Mouse (Mus musculus): ENCODE results near the gene Nrm.

The Nrm gene

GRCm38 (mm10) chr17:35866911-35867890 is 6.1 kb downstream of the Nrm start:
- DNase-seq (ENCODE audit: low read depth, low spot score) = no peak

DNA sequence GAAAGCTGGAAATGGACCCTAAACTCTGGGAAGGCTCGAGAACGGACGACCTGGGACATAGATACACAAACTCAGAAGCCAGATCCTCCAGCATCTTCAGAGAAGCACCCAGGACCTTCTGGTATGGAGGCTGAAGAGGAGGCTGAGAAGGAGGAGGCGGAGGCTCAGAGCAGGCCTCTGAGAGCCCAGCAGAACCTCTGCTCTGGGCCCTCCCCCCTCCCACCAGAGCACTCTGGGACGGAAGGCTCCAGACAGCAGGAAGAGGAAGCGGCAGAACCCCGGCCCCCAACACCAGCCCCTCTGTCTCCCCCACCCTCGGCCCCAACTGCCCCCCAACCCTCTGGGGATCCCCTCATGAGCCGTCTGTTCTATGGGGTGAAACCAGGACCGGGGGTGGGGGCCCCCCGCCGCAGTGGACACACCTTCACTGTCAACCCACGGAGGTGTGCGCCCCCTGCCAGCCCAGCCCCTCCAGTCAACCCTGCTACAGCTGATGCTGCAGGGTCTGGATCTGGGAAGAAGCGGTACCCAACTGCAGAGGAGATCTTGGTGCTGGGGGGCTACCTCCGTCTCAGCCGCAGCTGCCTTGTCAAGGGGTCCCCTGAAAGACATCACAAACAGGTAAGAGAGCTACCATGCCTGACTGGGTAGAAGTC is 7.2 kb downstream of the Nrm start:
- DNase-seq (ENCODE audit: low read depth, low spot score) = no peak

DNA sequence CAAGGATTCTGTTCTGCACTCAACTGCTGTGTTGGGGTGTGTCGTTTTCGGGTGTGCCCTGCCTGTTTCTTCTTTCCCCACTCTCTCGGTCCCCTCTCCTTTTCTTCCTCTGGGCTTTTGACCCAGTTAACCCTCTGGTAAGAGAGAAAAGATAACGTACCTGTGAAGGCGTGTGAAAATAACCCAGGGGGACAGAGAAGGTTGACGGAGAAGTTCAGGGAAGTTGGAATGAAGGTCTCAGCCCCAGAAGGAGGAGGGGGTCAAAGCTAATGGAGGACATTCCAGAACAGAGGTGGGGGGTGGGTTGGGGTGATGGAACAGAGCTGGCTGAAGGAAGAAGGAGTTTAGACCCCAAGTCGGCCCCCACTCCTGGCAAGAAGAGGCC is 7.8 kb downstream of the Nrm start:
- DNase-seq (ENCODE audit: low read depth, low spot score) = no peak

DNA sequence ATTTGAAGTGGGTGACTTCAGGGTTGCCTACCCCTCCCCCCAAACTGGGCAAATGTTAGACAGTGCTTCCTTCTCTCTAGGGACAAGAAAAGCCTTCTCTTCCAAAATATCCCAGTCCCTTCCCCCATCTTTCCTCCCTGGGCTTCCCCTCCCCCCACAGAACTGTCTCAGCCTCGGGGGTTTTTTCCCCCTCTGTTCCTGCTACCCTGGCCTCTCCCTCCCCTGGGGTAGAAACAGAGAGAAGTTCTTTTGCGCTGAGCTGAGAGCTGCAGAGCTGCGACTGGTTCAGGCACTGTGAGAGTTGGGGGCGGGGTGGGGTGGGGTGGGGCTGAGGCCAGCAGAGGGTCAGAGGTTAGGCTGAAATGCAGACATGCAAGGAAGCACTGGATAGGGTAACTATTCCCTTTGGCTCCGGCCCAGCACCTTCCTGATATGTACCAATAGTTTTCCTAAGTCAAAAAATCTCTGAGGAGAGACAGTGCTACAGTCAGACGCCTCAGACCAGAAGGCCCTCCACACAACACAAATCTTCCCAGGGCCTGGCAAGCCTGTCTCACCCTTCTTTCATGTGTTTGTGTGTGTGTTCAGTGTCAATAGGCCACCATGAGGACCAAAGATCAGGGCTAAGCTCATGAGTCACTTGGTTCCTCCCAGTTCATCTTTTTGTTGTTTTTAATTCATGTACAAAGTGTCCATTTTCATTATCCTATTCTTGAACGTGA is 8.4 kb downstream of the Nrm start:
- no peak for DNase-seq (ENCODE audit: low read depth, low spot score)

- DNase-seq (ENCODE audit: low read depth, low spot score) = no peak
Measured at GRCm38 (mm10) chr17:35870151-35870883, 9.2 kb downstream of the Nrm start.

DNA sequence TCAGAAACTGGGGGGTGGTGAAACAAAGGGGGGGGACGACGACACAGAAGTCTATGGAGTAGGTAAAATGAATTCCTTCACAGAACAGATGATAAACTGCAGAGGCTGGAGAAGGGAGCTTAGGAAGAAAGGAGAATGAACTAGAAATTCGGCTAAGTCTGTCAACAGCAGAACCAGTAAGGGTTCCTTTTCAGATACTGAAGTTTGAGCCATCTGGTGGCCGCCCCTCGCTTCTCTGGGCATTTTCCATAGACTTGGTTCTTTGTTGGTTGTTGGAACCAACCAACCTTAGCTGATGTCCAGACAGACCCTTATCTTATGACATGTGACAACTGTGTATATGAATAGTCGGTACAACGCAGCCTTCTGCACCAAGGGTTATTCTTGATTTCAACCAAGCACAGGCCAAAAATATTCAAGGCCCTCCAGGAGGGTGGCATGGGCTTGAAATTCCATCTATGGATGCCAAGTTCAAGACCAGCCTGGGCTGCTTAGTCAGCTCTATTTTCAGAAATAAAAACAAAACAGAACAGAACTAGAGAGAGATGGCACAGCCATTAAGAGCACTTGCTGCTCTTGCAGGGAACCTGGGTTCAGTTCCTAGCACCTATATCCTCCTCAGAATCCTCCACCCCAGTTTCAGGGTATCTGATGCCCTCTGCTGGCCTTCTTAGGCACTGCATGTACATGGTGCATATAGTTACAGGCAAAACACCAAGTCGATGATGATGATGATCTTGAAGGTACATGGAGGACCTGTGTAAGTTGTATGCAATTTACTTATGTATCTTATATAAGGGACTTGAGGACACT is 10.0 kb downstream of the Nrm start:
- no peak for DNase-seq (ENCODE audit: low read depth, low spot score)

DNA sequence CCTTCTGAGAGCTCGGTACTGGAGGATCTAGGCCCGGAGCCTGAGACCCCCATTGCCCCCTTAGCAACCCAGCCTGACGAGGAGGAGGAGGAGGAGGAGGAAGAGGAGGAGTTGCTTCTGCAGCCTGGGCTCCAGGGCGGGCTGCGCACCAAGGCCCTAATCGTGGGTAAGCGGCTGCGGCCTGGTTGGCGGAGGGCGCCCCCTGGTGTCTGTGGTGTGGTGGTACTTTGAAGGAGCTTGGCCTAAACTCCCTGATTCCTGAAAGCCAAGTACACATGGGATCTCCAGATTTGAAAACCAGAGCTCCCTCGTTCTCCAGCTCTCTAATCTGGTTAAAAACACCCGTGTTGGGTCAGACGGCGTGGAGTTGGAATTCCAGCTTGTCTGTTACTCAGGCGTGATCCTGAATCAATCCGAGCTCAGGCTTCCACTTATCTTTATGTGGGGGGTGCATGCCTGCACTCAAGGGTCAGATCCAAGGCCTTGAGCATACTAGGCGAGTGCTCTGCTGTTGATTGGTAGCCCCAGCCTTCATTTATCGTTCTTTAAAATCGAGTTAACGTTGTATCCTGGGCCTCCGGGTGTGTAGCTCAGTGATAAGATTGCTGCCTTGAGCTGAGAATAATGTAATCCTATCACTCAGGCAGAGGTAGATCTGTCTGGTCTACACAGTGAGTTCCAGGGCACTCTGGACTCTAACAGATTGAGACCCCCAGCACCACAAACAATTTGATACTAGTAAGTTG is 12.8 kb downstream of the Nrm start:
- peak; percentile 75 for DNase-seq (ENCODE audit: low read depth, low spot score)

DNA sequence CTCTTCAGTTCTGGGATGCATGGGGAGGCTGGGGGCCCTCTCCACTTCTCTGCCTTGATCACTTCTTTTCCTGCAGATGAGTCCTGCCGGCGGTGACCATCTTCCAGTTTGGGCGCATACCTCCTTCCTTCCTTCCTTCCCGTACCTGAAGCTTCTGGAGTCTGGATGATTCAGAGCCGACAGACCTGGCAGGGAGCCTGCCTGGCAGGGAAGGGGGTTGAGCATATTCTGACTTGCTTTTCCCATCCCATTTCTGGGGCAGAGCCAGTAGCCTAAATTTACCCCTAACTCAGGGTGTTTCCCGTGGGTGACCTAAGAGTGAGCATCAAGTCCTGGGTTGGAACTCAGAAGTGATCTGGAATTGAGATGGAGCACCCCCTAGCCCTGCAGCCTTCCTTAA is 13.6 kb downstream of the Nrm start:
- no peak for DNase-seq (ENCODE audit: low read depth, low spot score)

GRCm38 (mm10) chr17:35879245-35880057 is 18.3 kb downstream of the Nrm start, which contains the start of gene Dhx16:
Gene Dhx16, plus strand, starts transcription at chr17:35879819.
- DNase-seq (ENCODE audit: low read depth, low spot score) = peak; percentile 89

- DNase-seq (ENCODE audit: low read depth, low spot score) = no peak
Measured at GRCm38 (mm10) chr17:35882924-35883323, 21.8 kb downstream of the Nrm start.

DNA sequence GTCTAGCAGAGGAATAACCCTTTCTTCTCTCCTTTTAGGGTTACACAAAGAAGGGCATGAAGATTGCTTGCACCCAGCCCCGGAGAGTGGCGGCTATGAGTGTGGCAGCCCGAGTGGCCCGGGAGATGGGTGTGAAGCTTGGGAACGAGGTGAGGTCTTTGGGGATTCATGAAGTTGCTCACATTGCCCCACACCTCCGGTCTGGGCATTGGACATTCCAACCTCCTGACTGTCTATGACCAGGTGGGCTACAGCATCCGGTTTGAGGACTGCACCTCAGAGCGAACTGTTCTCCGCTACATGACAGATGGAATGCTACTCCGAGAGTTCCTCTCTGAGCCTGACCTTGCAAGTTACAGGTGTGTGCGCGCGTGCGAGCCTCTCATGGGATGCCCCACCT is 22.7 kb downstream of the Nrm start:
- no peak for DNase-seq (ENCODE audit: low read depth, low spot score)

- no peak for DNase-seq (ENCODE audit: low read depth, low spot score)
Measured at GRCm38 (mm10) chr17:35887725-35888124, 26.6 kb downstream of the Nrm start.

DNA sequence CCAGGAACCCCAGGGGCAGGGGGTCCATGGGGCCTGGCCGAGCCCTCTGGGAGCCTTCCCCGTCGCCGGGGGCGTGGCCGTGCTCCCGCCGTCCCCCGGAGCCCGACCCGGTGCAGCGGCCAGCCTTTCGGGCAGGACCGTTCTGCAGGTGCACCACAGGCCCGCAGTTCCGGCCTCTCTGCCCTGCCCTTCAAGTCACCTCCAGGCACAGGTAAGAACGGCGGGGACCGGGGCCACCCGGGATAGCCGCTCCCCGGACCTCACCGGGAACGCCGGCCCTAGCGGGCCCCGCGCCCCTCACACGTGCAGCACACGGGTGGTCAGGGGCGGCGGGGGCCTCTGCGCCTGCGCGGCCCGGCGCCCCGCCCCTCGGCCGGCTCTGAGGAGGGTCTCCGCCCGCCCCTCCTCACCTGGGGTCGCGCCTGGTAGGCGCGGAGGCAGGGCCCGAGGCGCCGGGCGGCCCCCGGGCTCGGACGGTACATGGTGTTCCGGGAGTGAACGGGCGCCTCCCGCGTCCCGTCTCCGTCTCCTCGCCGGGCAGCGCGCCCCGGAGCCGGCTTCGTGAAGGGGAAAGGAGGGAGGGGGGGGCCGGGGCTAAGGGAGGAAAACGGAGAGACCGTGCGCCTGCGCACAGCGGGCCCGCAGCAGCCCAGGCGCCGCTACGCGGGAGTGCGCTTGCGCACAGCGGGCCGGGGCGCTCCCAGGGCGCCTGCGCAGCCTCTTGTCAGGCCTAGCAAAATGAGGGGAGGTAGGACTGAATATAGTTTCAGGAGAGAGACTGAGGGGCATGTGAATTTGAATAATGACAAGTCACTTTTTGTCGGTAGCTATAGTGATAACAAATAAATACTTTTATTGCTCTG is 35.9 kb downstream of the Nrm start, which contains the start of gene 2310061I04Rik:
2310061I04Rik (minus strand) TSS at position 651 of the 863 bp plus-strand sequence.
- DNase-seq (ENCODE audit: low read depth, low spot score) = peak; percentile 87

DNA sequence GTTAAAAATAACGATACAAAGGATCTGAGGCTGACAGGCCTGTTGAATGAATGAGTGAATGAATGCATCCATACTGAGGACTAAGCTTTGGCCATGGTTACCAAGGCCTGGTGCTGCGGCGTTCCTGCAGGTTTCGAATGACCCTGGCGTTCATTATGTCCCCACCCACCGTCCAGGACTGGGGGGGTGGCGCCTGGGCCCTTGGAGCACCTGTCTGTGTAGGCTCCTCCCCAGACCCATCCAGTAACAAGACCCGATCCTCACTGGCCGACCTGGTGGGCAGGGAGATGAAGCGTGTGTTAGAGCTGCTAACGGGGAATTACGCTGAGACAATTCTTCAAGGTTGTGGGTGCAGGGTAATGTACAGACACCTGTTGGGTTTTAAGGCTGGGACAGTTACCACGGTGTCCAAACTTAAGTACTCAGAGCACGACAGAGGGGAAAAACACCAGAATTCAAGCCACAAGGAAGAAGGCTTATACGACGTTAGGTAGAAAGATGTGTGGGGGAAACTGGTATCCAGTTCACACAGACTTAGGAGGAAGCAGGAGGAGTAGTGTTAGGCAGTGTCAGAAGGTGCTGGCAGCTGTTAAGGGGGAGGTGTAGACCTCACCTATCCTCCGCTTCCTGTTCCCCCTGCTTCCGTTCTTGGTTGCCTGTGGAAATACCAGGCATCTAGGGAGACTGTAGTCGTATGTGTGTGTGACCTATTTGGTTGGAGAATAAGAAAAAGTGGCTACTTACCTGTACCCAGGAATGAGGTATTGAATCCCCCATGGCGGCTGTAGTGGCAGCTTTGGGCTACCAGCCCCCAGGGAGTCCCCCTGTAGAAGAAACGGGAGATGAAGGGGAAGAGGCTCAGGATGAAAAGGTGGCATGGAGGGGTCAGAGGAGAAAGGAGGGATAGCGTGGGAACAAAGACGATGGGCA is 36.8 kb downstream of the Nrm start:
- DNase-seq (ENCODE audit: low read depth, low spot score) = no peak

DNA sequence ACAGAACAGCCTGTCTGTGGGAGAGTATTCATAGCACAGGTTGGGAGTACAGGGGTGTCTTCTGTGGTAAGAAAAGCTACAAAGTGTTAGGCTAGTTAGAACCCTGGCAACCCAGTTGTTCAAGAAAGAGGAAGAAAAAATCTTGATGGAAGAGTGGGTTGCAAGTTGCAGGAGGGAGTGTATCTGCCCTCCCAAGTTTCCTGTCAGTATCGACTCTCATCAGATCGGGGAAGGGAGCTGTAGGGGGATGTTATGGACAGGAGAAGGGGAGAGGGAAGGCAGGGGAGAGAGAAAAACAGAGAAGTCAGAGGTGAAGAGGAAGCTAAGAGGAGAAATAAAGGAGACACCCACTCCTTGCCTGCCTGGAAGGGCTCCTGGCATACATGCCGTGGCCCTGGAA is 39.5 kb downstream of the Nrm start:
- DNase-seq (ENCODE audit: low read depth, low spot score) = no peak

GRCm38 (mm10) chr17:35903343-35903991 is 42.3 kb downstream of the Nrm start:
- no peak for DNase-seq (ENCODE audit: low read depth, low spot score)
